Mouse (Mus musculus): ENCODE data around the gene Clip1. TPM values are rescaled to one million over a fixed set of nuclear protein-coding genes. Genes with fewer than 3 reads are reported as not detected.
A peak's percentile ranks its signal among the peaks of the same experiment; 100 is the strongest.
"Not testable (repeated sequence)": the region's sequence is repeated elsewhere in the genome, so short reads cannot be mapped to it uniquely, and the experiment has no call there.

Clip1 gene
- 21.6 and 26.8 TPM in 2 replicates for polyA plus RNA-seq (2015; fragmentation: Nextera tagmentation; extraction: Ambion mirVana)

- ATAC-seq (replicated peaks; ENCODE audit: low FRiP score, low read depth) (peak; percentile 49), DNase-seq (ENCODE audit: low spot score) (peak; percentile 69)
- WGBS: 1% methylated on average over 44 of the region's 64 CpGs
- Histone ChIP-seq H3K27ac (peak within 1 kb of the TSS; percentile 94), H3K27me3 (ENCODE audit: insufficient read depth, low read length) (no peaks in the 10 kb centered on the region), H3K36me3 (ENCODE audit: insufficient read depth, low read length) (no peaks in the 10 kb centered on the region), H3K4me2 (ENCODE audit: low read length) (peak within 1 kb of the TSS; percentile 96), H3K4me1 (replicated peaks; ENCODE audit: insufficient read depth, low read length) (peaks cover 8% of the 10 kb centered on the region; the same call in 1 of the 2 replicates), H3K4me3 (replicated peaks; ENCODE audit: low read depth, low read length) (peak within 1 kb of the TSS; percentile 99), H3K9me3 (replicated peaks; ENCODE audit: low read length) (no peaks in the 10 kb centered on the region), H3K9ac (ENCODE audit: low read depth, low read length) (peak within 1 kb of the TSS; percentile 94)
- TF ChIP-seq CTCF (IDR thresholded peaks at IDR 0.05; ENCODE audit: low read depth): no peak
These were observed at the start of gene Clip1 for GRCm38 (mm10) chr5:123684221-123685144. Clip1 (minus strand) TSS chr5:123684618.

- H3K27ac ChIP-seq: no peak overlapping the region
- H3K9me3 ChIP-seq (replicated peaks; ENCODE audit: low read length): no peaks in the 10 kb centered on the region
- no peak overlapping the region for H3K4me2 ChIP-seq (ENCODE audit: low read length)
- no peak overlapping the region for H3K4me3 ChIP-seq (replicated peaks; ENCODE audit: low read depth, low read length)
- 95% methylated on average over 2 of the region's 2 CpGs for WGBS
- no peak for DNase-seq (ENCODE audit: low spot score)
- H3K36me3 ChIP-seq (ENCODE audit: insufficient read depth, low read length): peaks cover 60% of the 10 kb centered on the region
- TF ChIP-seq CTCF (IDR thresholded peaks at IDR 0.05; ENCODE audit: low read depth): no peak
- no peaks in the 10 kb centered on the region for H3K4me1 ChIP-seq (replicated peaks; ENCODE audit: insufficient read depth, low read length)
- no peak overlapping the region for H3K9ac ChIP-seq (ENCODE audit: low read depth, low read length)
- ATAC-seq (replicated peaks; ENCODE audit: low FRiP score, low read depth): no peak
- H3K27me3 ChIP-seq (ENCODE audit: insufficient read depth, low read length): no peaks in the 10 kb centered on the region
These were observed 46.6 kb upstream of the Clip1 start for GRCm38 (mm10) chr5:123730981-123731380.

GRCm38 (mm10) chr5:123723816-123724215, 39.4 kb upstream of the Clip1 start:
- ATAC-seq (replicated peaks; ENCODE audit: low FRiP score, low read depth); H3K4me1 ChIP-seq (replicated peaks; ENCODE audit: insufficient read depth, low read length): not testable (repeated sequence)

GRCm38 (mm10) chr5:123720328-123721311, 36.2 kb upstream of the Clip1 start, which contains the start of gene Zcchc8:
Zcchc8 (minus strand) TSS chr5:123721100.
- H3K27me3 ChIP-seq (ENCODE audit: insufficient read depth, low read length): no peaks in the 10 kb centered on the region
- DNase-seq (ENCODE audit: low spot score) (peak; percentile 99), ATAC-seq (replicated peaks; ENCODE audit: low FRiP score, low read depth) (peak; percentile 100)
- H3K27ac ChIP-seq: peak within 1 kb of the TSS; percentile 86
- peak; percentile 11; the same call in 1 of the 2 replicates for TF ChIP-seq CTCF (IDR thresholded peaks at IDR 0.05; ENCODE audit: low read depth)
- H3K9ac ChIP-seq (ENCODE audit: low read depth, low read length): peak within 1 kb of the TSS; percentile 84
- H3K4me2 ChIP-seq (ENCODE audit: low read length): peak within 1 kb of the TSS; percentile 77
- WGBS: under 1% methylated on average over 83 of the region's 83 CpGs
- H3K4me3 ChIP-seq (replicated peaks; ENCODE audit: low read depth, low read length): peak within 1 kb of the TSS; percentile 83
- H3K4me1 ChIP-seq (replicated peaks; ENCODE audit: insufficient read depth, low read length): peaks cover 7% of the 10 kb centered on the region; the same call in 1 of the 2 replicates
- H3K36me3 ChIP-seq (ENCODE audit: insufficient read depth, low read length): peaks cover 6% of the 10 kb centered on the region; the same call in 1 of the 2 replicates
- H3K9me3 ChIP-seq (replicated peaks; ENCODE audit: low read length): no peaks in the 10 kb centered on the region

More at GRCm38 (mm10) chr5:123723816-123724215, 39.4 kb upstream of the Clip1 start:
- not testable (repeated sequence) for H3K9me3 ChIP-seq (replicated peaks; ENCODE audit: low read length); DNase-seq (ENCODE audit: low spot score); H3K27ac ChIP-seq; H3K27me3 ChIP-seq (ENCODE audit: insufficient read depth, low read length); H3K9ac ChIP-seq (ENCODE audit: low read depth, low read length); H3K4me3 ChIP-seq (replicated peaks; ENCODE audit: low read depth, low read length); H3K4me2 ChIP-seq (ENCODE audit: low read length)
- H3K36me3 ChIP-seq (ENCODE audit: insufficient read depth, low read length): peaks cover 10% of the 10 kb centered on the region; the same call in 1 of the 2 replicates
- 90% methylated on average over 7 of the region's 7 CpGs for WGBS

- Histone ChIP-seq H3K4me1 (replicated peaks; ENCODE audit: insufficient read depth, low read length) (peaks cover 7% of the 10 kb centered on the region; the same call in 1 of the 2 replicates), H3K27me3 (ENCODE audit: insufficient read depth, low read length) (no peaks in the 10 kb centered on the region), H3K27ac (no peak overlapping the region), H3K9me3 (replicated peaks; ENCODE audit: low read length) (no peaks in the 10 kb centered on the region), H3K9ac (ENCODE audit: low read depth, low read length) (no peak overlapping the region), H3K36me3 (ENCODE audit: insufficient read depth, low read length) (peaks cover 50% of the 10 kb centered on the region), H3K4me3 (replicated peaks; ENCODE audit: low read depth, low read length) (no peak overlapping the region), H3K4me2 (ENCODE audit: low read length) (no peak overlapping the region)
- 87% methylated on average over 4 of the region's 4 CpGs for WGBS
- TF ChIP-seq CTCF (IDR thresholded peaks at IDR 0.05; ENCODE audit: low read depth): no peak
- no peak for ATAC-seq (replicated peaks; ENCODE audit: low FRiP score, low read depth)
- DNase-seq (ENCODE audit: low spot score): no peak
These were observed 30.2 kb upstream of the Clip1 start for GRCm38 (mm10) chr5:123714622-123715021.
